Mouse (Mus musculus): ENCODE measurements around the gene Fkbp8. TPM values are rescaled to one million over a fixed set of nuclear protein-coding genes. Genes with fewer than 3 reads are reported as not detected.

Gene Fkbp8
- polyA plus RNA-seq, 1 experiment from 2014 or later: 306 TPM

Other genes with a start within 250 kb of the Fkbp8 start
- 89.4 and 89.6 TPM in 2 replicates for gene Homer3, start 244.9 kb upstream of the Fkbp8 start, polyA plus RNA-seq (2016; fragmentation: Nextera tagmentation; extraction: Ambion mirVana)
- gene Ddx49, start 225.2 kb upstream of the Fkbp8 start, polyA plus RNA-seq (2016; fragmentation: Nextera tagmentation; extraction: Ambion mirVana): 54.8 and 58.9 TPM in 2 replicates
- gene Cope, start 225.2 kb upstream of the Fkbp8 start, polyA plus RNA-seq (2016; fragmentation: Nextera tagmentation; extraction: Ambion mirVana): 267 and 295 TPM in 2 replicates
- gene Cers1, start 211.9 kb upstream of the Fkbp8 start, polyA plus RNA-seq (2016; fragmentation: Nextera tagmentation; extraction: Ambion mirVana): 10.0 and 11.1 TPM in 2 replicates
- gene Gdf1, start 197.9 kb upstream of the Fkbp8 start, polyA plus RNA-seq (2016; fragmentation: Nextera tagmentation; extraction: Ambion mirVana): 2.1 and 3.2 TPM in 2 replicates
- gene Upf1, start 174.4 kb upstream of the Fkbp8 start, polyA plus RNA-seq (2016; fragmentation: Nextera tagmentation; extraction: Ambion mirVana): 33.7 and 36.0 TPM in 2 replicates
- gene Comp, start 154.2 kb upstream of the Fkbp8 start, polyA plus RNA-seq (2016; fragmentation: Nextera tagmentation; extraction: Ambion mirVana): 0.61 and 1.4 TPM in 2 replicates
- gene Crtc1, start 88.1 kb upstream of the Fkbp8 start, polyA plus RNA-seq (2016; fragmentation: Nextera tagmentation; extraction: Ambion mirVana): 22.1 and 24.1 TPM in 2 replicates
- gene Klhl26, start 50.8 kb upstream of the Fkbp8 start, polyA plus RNA-seq (2016; fragmentation: Nextera tagmentation; extraction: Ambion mirVana): 27.7 and 29.6 TPM in 2 replicates
- 27.1 and 29.6 TPM in 2 replicates for gene Tmem59l, start 40.4 kb upstream of the Fkbp8 start, polyA plus RNA-seq (2016; fragmentation: Nextera tagmentation; extraction: Ambion mirVana)
- 70.1 and 74.4 TPM in 2 replicates for gene Crlf1, start 34.6 kb upstream of the Fkbp8 start, polyA plus RNA-seq (2016; fragmentation: Nextera tagmentation; extraction: Ambion mirVana)
- gene Rex1bd, start 21.0 kb upstream of the Fkbp8 start, polyA plus RNA-seq (2016; fragmentation: Nextera tagmentation; extraction: Ambion mirVana): 145 and 146 TPM in 2 replicates
- 863 and 916 TPM in 2 replicates for gene Uba52, start 16.9 kb upstream of the Fkbp8 start, polyA plus RNA-seq (2016; fragmentation: Nextera tagmentation; extraction: Ambion mirVana)
- 53.0 and 54.7 TPM in 2 replicates for gene Kxd1, start 232 bp downstream of the Fkbp8 start, polyA plus RNA-seq (2016; fragmentation: Nextera tagmentation; extraction: Ambion mirVana)
- 19.1 TPM in 2 replicates for gene Ell, start 11.7 kb downstream of the Fkbp8 start, polyA plus RNA-seq (2016; fragmentation: Nextera tagmentation; extraction: Ambion mirVana)
- gene Isyna1, start 66.6 kb downstream of the Fkbp8 start, polyA plus RNA-seq (2016; fragmentation: Nextera tagmentation; extraction: Ambion mirVana): 185 and 195 TPM in 2 replicates
- 134 and 142 TPM in 2 replicates for gene Ssbp4, start 81.1 kb downstream of the Fkbp8 start, polyA plus RNA-seq (2016; fragmentation: Nextera tagmentation; extraction: Ambion mirVana)
- gene Lrrc25, start 88.4 kb downstream of the Fkbp8 start, polyA plus RNA-seq (2016; fragmentation: Nextera tagmentation; extraction: Ambion mirVana): 1.1 and 1.2 TPM in 2 replicates
- not detected in 2 replicates for gene Gdf15, start 104.7 kb downstream of the Fkbp8 start, polyA plus RNA-seq (2016; fragmentation: Nextera tagmentation; extraction: Ambion mirVana)
- gene Pgpep1, start 132.7 kb downstream of the Fkbp8 start, polyA plus RNA-seq (2016; fragmentation: Nextera tagmentation; extraction: Ambion mirVana): 59.5 and 70.4 TPM in 2 replicates
- 303 and 326 TPM in 2 replicates for gene Lsm4, start 145.5 kb downstream of the Fkbp8 start, polyA plus RNA-seq (2016; fragmentation: Nextera tagmentation; extraction: Ambion mirVana)
- 142 and 150 TPM in 2 replicates for gene Jund, start 171.2 kb downstream of the Fkbp8 start, polyA plus RNA-seq (2016; fragmentation: Nextera tagmentation; extraction: Ambion mirVana)
- not detected in 2 replicates for gene Iqcn, start 175.7 kb downstream of the Fkbp8 start, polyA plus RNA-seq (2016; fragmentation: Nextera tagmentation; extraction: Ambion mirVana)
- gene Gm3336, start 190.8 kb downstream of the Fkbp8 start, polyA plus RNA-seq (2016; fragmentation: Nextera tagmentation; extraction: Ambion mirVana): not detected in 2 replicates
- gene Pde4c, start 196.0 kb downstream of the Fkbp8 start, polyA plus RNA-seq (2016; fragmentation: Nextera tagmentation; extraction: Ambion mirVana): 0.17 and 0.29 TPM in 2 replicates
- 27.0 and 27.6 TPM in 2 replicates for gene Rab3a, start 227.0 kb downstream of the Fkbp8 start, polyA plus RNA-seq (2016; fragmentation: Nextera tagmentation; extraction: Ambion mirVana)
- 32.7 and 35.7 TPM in 2 replicates for gene Mpv17l2, start 233.2 kb downstream of the Fkbp8 start, polyA plus RNA-seq (2016; fragmentation: Nextera tagmentation; extraction: Ambion mirVana)
- gene Pik3r2, start 249.0 kb downstream of the Fkbp8 start, polyA plus RNA-seq (2016; fragmentation: Nextera tagmentation; extraction: Ambion mirVana): 76.8 and 78.0 TPM in 2 replicates

All from embryonic facial prominence, embryonic 12.5 days (tissue).